Mouse (Mus musculus) monocyte, adult 2 months (primary cell): Measurements from ENCODE around the gene Pef1.

ENCODE experiments used
- DNase-seq, 2 experiments: peaks; one replicate each; pipeline ENCODE4 v3.0.0; 2022; ENCODE audit warnings: low spot score in 2 of 2, low read depth in 1 of 2

Pef1 gene

GRCm38 (mm10) chr4:130102111-130102651 is at the start of gene Pef1:
Gene Pef1 (plus strand): TSS chr4:130102558.
- DNase-seq: no peak

DNA sequence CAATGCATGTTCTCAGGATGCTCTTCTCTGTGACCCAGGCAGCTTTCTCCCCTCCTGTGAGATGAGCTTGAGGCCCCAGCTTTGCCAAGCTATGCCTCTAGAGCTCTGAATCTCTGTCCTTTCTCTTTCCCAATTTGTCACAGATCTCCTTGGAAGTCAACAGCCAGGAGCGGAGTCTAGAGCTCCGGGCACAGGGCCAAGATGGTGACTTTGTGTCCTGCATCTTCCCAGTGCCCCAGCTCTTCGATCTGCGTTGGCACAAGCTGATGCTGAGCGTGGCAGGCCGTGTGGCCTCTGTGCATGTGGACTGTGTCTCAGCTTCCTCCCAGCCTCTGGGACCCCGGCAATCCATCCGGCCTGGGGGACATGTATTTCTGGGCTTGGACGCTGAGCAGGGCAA is 49.2 kb upstream of the Pef1 start:
- no peak for DNase-seq

- no peak for DNase-seq
These were observed 47.6 kb upstream of the Pef1 start for GRCm38 (mm10) chr4:130054727-130055126.

DNA sequence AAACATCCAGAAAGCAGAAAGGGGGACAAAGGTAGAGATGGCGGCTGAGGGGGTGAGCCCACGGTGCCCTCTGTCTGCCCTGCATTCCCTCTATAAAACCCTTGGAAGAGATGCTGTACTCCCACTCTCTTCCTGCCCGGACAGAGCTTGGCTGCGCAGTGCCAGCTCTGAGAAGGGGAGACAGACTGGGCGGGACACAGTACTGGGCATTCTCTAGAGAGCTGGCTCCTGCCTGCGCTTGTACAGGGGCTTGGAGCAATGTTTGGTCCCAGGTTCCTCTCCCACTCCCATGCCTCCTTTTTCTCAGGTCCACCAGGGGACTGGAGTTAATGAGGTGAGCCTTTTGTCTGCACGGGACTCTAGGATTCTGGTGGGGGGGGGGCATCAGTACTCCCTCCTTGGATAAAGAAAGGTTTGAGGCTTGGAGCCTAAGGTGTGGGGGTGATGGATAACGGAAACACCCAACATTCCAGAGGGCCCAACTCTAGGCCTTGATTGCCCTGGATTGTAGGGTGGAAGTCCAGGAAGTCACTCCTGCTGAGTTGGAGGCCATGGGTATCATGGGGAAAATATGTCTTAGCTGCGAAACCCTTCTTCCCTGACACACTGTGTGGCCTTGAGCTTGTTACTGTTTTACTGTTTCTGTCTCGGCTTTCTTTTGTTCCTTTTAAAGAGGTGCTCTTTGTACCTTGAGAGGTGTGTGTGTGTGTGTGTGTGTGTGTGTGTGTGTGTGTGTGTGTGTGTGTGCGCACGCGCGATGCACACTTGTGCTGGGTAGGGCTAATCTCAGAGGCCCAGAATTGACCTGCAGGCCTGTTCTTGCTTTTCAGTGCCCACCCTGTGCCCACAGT is 47.0 kb upstream of the Pef1 start:
- DNase-seq: no peak

DNA sequence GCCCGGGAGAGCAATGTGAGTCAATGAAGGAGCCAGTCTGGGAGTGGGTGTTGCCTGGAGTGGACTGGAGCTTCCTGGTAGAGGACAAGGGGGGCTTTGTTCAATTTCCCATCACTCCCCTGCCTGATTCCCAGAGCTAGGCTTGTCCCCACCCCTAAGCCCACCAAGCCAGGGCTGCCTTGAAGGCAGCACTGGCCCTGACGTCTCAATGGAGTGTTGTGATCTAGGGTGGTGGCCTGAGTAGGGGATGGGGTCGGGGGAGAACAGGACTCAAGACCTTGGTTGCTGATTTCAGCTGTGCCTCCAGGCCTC is 46.4 kb upstream of the Pef1 start:
- DNase-seq: no peak

GRCm38 (mm10) chr4:130056471-130056870 is 45.9 kb upstream of the Pef1 start:
- no peak for DNase-seq

GRCm38 (mm10) chr4:130060937-130061336 is 41.4 kb upstream of the Pef1 start:
- no peak for DNase-seq

DNA sequence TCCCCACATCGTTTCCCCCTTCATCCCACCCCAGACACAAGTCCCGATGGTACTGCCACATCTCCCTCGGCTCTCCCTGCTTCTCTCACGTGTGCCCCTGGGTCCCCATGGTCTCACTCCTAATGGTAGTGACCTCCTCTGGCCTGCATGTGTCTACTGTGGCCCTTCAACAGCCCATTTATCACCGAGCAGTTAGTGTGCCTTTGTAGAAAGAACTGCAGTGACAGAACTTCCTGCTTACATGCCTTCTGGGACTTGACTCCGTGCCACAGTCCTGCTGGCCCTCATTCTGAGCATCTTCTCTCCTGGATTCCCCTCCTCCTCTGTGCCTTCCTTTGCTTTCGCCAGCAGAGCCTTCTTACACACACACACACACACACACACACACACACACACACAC is 39.2 kb upstream of the Pef1 start:
- DNase-seq: no peak

GRCm38 (mm10) chr4:130066816-130067215 is 35.5 kb upstream of the Pef1 start:
- no peak for DNase-seq

- DNase-seq: no peak
These were observed 31.8 kb upstream of the Pef1 start for GRCm38 (mm10) chr4:130070523-130070922.

DNA sequence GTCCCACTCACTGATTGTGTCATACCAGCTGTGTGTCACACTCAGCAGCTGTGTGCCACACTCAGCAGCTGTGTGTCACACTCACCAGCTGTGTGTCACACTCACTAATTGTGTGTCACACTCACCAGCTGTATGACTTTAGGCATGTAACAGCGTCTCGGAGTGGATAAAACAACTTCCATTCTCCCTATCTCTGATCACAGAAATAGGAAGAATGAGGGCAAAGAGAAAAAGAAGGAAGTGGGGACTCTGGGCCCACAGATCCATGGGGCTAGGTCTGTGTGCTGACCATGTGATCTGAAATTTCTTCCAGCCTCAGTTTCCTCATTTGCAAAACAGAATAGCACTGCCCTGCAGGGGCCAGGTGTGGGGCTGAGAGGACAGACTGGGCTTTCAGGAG is 30.6 kb upstream of the Pef1 start:
- no peak for DNase-seq

GRCm38 (mm10) chr4:130073367-130073766 is 29.0 kb upstream of the Pef1 start:
- no peak for DNase-seq

GRCm38 (mm10) chr4:130074761-130075515 is 27.4 kb upstream of the Pef1 start:
- DNase-seq: no peak

- DNase-seq: no peak
These were observed 25.5 kb upstream of the Pef1 start for GRCm38 (mm10) chr4:130076856-130077255.

DNA sequence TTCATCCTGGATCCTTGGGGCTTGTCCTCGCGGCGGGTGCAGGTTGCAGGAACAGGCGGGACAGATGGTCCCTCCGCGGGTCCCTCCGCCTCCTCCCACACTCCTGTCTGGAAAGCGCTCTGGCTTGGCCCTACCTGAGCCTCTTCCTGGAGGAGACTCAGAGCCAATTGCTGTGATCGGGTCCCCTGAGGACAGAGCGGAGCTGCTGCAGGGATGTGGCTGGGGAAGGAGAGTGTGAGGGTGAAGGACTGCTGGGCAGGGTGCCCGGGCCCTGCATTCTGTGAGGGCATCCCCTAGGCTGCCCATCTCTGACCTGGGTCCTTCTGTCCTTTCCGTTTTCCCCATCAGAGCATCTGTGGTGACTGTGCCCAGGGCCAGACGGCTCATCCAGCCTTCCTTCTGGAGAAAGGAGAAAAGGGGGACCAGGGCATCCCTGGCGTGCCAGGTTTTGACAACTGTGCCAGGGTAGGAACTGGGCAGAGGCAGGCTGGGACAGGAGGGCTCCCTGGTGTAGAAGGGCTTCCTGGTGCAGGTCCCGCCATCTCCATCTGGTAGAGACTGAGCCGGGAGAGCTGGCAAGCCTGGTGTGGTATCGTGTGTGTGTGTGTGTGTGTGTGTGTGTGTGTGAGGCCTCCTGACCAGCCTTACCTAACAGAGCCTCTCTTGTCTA is 23.4 kb upstream of the Pef1 start:
- DNase-seq: no peak

- no peak for DNase-seq
These were observed 22.8 kb upstream of the Pef1 start for GRCm38 (mm10) chr4:130079521-130079920.

GRCm38 (mm10) chr4:130081345-130082190 is 20.8 kb upstream of the Pef1 start:
- no peak for DNase-seq

DNA sequence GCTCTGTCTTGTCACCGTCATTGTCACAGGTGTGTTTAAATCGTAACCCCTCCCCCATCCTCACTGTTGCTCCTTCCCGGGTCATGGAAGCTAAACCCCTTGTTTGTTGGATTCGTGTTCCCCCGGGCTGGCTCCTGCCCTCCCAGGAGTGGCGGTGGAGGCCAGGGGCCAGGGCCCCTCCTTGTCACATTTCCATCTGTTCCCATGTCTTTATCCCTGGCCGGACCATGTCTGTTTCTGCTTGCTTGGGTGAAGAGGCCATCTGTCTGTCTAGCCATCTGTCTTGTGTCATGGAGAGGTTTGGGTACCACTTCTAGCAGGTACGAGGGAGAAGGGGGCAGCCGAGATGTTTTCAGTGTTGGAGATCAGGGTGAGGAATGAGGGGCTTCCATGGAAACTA is 20.1 kb upstream of the Pef1 start:
- DNase-seq: no peak

DNA sequence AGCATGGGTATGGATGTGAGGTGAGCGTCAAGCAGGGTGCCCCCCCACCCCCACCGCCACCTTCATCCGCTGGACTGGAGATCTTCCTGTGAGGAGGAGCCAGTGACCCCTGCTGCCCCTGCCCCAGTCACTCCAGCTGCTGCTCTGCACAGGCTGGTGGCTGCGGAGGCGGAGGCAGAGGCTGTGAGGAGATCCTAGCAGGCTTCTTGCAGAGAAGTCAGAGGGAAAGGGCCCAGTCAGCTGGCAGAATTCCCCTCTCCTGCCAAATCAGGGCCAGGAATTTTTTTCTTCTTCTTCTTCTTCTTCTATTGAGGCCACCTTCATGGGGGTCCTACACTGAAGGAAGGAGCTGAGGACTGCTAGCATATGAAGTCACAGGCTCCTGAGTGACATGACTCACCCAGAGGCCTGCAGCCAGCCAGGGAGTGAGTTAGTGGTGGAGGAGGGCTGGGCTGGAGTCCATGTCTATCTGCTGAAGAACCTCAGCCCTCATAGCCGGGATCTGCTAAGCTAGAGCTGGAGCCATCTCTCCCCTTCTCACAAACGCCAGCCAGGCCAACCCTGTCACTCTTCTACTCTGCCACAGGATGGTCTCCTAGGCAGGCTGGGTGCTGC is 17.9 kb upstream of the Pef1 start:
- no peak for DNase-seq

DNA sequence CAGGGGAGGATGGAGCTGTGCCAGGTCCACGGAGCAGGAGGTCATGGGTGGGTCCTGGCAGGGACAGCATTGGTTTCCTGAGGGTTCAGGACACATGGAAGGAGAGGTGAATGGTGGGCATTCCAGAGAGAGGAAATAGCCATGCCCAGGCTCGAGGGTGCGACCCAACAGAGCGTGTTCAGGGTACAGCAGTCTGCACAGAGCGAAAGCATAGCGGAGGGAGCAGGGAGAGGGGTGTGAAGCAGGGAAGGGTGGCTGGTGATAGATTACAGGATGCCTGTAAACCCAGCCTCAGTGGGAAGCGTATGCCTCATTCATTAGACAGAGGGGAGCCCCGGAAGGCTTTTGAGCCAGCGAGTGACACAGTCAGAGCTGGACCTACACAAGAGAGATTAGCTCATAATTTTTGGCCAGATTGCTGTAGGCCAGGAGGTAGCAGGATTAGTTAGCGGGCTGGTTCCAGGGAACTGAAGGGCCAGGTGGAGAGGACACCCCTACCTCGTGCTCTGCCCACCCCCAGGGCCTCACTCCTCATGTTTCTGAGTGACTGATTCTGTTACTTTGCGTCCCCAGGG is 17.0 kb upstream of the Pef1 start:
- no peak for DNase-seq
